Mouse (Mus musculus): ENCODE data around the gene Tenm4.

DNA sequence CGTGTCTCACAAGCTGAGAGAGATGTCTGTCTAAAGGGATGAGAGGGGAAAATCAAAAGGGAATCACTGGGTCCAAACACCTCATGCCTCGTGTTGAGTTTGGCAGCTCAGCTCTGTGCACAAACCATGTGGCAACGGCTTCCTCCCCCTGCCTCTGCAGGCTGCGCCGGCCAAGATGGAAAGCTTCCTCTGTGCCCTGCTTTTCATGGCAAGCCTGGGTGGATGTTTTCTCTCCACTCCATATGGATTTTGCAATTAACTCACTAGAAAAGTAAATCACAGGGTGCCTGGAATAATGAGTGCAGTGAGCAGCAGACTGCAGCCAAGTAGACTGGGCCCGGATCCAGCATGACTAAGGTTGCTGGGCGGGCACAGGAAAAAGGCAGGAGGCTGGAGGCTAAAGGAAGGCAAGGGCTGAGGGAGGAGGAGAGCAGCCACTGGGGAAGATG is 404.2 kb downstream of the Tenm4 start:
- no peak for TF ChIP-seq CTCF (IDR thresholded peaks at IDR 0.05; ENCODE audit: low read depth)
- no peak for TF ChIP-seq EP300 (IDR thresholded peaks at IDR 0.05; ENCODE audit: low read depth)

Measured in heart, postnatal 0 days (tissue).